Mouse (Mus musculus) heart, embryonic 12.5 days (tissue): ENCODE results near the gene Sars. TPM values are rescaled to one million over a fixed set of nuclear protein-coding genes. Genes with fewer than 3 reads are reported as not detected.
A peak's percentile ranks its signal among the peaks of the same experiment; 100 is the strongest.

Experiments used
- ATAC-seq: fragments of 200-750 bp; cut with Nextera tagmentation; 2 replicates; pipeline ENCODE4 v1.8.0; 2017; ENCODE audit warnings: moderate TSS enrichment, moderate library complexity; ENCODE audit not compliant: insufficient number of reproducible peaks, low FRiP score
- H3K27ac ChIP-seq: fragments of 300-500 bp; sonication (generic); 2 replicates; pipeline ENCODE4 v1.5.1; 2016; ENCODE audit warnings: mild to moderate bottlenecking, moderate library complexity; ENCODE audit not compliant: poor library complexity, severe bottlenecking
- H3K27me3 ChIP-seq: fragments of 300-500 bp; sonication (generic); replicated peaks from 2 replicates; pipeline ENCODE4 v1.6.1; 2016; ENCODE audit warnings: mild to moderate bottlenecking, moderate library complexity
- H3K36me3 ChIP-seq: fragments of 300-500 bp; sonication (generic); 2 replicates; pipeline ENCODE4 v1.6.1; 2016; ENCODE audit warnings: mild to moderate bottlenecking, moderate library complexity
- H3K4me1 ChIP-seq: fragments of 300-500 bp; sonication (generic); replicated peaks from 2 replicates; pipeline ENCODE4 v1.6.1; 2016; ENCODE audit warnings: mild to moderate bottlenecking
- H3K4me2 ChIP-seq: fragments of 300-500 bp; sonication (generic); 2 replicates; pipeline ENCODE4 v1.6.1; 2016; ENCODE audit warnings: mild to moderate bottlenecking, moderate library complexity
- H3K4me3 ChIP-seq: fragments of 300-500 bp; sonication (generic); 2 replicates; pipeline ENCODE4 v1.5.1; 2016; ENCODE audit warnings: mild to moderate bottlenecking
- H3K9ac ChIP-seq: fragments of 300-500 bp; sonication (generic); 2 replicates; pipeline ENCODE4 v1.6.1; 2016; ENCODE audit warnings: mild to moderate bottlenecking, moderate library complexity
- H3K9me3 ChIP-seq: fragments of 300-500 bp; sonication (generic); replicated peaks from 2 replicates; pipeline ENCODE4 v1.6.1; 2016; ENCODE audit warnings: mild to moderate bottlenecking, moderate library complexity
- WGBS: fragments of 180-500 bp; shearing (Covaris S2); methylation state at CpG from one replicate; pipeline ENCODE4 v1.1.7; 2016; 5-methylcytosine and 5-hydroxymethylcytosine counted together
- polyA plus RNA-seq: library from polyadenylated mRNA; unstranded; fragments of >200 nt; fragmentation: Nextera tagmentation; extraction: Ambion mirVana; gene quantifications from 2 replicates; pipeline ENCODE4 v1.2.1, GENCODE M21; 2016

Gene Sars
- polyA plus RNA-seq, 1 experiment from 2014 or later, result 95.8 TPM

DNA sequence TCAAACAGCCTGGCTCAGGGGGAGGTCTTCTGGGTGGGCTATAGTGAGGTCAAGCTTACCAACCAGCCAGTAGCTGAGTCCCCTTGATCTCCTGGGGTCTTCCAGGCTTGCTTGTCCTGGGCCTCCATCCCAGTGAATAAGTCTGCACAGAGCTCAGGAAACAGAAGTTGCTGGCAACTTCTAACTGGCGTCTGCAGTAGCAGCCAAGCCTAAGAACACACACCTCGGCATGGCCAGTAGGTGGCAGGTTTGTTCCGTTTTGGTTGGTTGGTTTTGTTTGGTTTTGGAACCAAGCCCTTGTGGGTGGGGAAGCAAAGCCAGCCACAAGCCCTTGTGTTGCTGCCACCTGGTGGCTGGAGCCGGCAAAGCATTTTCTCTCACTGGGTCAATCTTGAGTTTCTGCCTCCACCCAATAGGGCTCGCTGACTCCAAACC, 55.9 kb downstream of the Sars start:
- H3K27me3 ChIP-seq, result peaks cover 9% of the 10 kb centered on the region

DNA sequence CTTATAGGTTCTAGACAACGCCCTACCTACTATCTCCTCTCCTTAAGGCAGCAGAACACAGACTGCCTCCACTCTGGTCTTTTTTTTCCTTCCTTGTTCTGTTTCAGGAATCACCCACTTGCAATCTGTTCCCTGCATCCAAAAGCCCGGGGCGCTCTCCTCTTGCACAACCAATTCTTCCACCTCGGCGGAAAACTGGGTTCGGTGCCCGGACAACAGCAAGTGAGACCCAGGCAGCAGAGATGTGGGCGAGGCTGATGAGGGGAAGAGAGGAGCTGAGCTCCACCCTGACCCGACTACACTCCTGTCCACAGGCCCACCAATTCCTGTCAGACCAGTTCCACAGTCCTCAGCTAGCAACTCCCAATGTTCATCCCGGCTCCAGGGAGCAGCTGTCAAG, 58.8 kb downstream of the Sars start:
- peaks cover 42% of the 10 kb centered on the region for H3K4me1 ChIP-seq
- H3K36me3 ChIP-seq, result peaks cover 21% of the 10 kb centered on the region
- H3K4me3 ChIP-seq, result no peak overlapping the region
- no peak overlapping the region for H3K27ac ChIP-seq
- H3K4me2 ChIP-seq, result no peak overlapping the region
- H3K9ac ChIP-seq, result no peak overlapping the region
- H3K9me3 ChIP-seq, result no peaks in the 10 kb centered on the region
- ATAC-seq, result no peak
- WGBS, result 94% methylated on average over 10 of the region's 10 CpGs
- H3K27me3 ChIP-seq, result no peaks in the 10 kb centered on the region

More for the DNA sequence above, 55.9 kb downstream of the Sars start:
- Histone ChIP-seq H3K4me3 (no peak overlapping the region), H3K4me2 (peak overlapping the region; percentile 44), H3K4me1 (peaks cover 38% of the 10 kb centered on the region), H3K9me3 (no peaks in the 10 kb centered on the region), H3K9ac (no peak overlapping the region; the same call in 1 of the 2 replicates), H3K27ac (no peak overlapping the region; the same call in 1 of the 2 replicates), H3K36me3 (peaks cover 21% of the 10 kb centered on the region)
- ATAC-seq, result peak; percentile 78
- WGBS, result 0% methylated on average over 5 of the region's 5 CpGs

DNA sequence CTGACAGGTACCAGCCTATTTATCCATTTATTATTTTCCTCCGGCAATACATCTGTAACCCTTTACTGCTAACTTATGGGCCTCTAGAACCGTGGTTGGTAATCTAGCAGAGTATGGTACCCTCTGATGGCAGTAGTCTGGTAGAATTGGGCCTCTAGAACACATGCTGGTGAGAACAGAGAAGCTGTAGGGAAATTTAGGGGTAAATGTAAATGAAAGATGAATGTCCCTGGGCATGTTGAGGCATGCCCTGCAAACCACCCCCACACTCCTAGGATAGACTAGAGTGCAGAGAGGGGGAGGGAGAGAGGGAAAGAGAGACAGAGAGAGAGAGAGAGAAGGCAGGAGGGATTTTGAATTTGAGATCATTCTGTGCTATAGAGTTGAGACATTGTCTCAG, 60.6 kb downstream of the Sars start:
- H3K9ac ChIP-seq, result peak overlapping the region; percentile 59

DNA sequence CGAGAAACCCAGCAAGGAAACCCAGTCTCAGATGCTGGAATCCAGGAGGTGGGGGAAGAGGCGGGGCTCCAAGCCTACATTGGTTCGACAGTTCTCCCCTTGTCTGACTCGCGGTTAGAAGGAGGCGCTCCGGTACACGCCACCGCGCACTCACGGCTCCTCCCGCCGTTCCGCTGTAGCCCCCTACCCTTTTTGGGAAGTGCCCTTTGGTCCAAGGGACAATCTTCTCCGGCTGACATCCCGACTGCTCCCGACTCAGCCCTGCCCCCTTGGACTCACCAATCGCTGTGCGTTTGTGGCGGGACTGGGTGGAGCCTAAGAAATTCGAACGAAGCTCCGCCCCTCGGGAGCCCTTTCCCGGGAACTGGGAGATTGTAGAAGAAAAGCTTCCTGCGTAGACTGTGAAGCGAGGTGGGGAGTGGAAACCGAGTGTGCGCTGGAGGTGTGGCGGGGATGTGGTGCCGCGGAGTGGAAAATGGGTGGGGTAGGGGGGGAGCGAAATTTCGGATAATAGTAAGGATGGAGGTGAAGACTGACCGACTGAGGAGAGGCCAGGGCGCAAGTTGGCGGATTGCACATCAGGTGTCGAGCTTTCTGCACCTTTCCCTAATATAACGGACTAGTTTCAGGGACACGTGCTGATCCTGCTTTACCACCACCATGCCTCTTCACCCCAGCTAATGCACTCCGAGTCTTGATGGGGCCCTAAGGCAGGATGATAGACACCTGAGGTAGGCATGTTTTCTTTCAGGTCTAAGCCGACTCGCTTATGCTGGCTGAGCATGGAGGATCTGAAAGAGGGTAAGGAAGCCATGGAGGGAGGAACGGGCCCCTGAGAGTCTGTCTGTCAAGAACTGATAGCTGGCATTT, 61.3 kb downstream of the Sars start, which contains the start of gene Psrc1:
Psrc1 (plus strand) TSS at position 355 of the 870 bp plus-strand sequence.
- Histone ChIP-seq H3K27me3 (no peaks in the 10 kb centered on the region), H3K4me1 (peaks cover 45% of the 10 kb centered on the region), H3K9me3 (no peaks in the 10 kb centered on the region), H3K9ac (peak within 1 kb of the TSS; percentile 59), H3K4me2 (peak within 1 kb of the TSS; percentile 85), H3K4me3 (peak within 1 kb of the TSS; percentile 63), H3K27ac (peak within 1 kb of the TSS; percentile 40; the same call in 1 of the 2 replicates), H3K36me3 (peaks cover 21% of the 10 kb centered on the region)
- peak; percentile 92 for ATAC-seq
- 2% methylated on average over 44 of the region's 44 CpGs for WGBS

More for the DNA sequence above, 60.6 kb downstream of the Sars start:
- no peak overlapping the region for H3K27ac ChIP-seq
- WGBS, result 43% methylated on average over 2 of the region's 2 CpGs
- peak overlapping the region; percentile 85 for H3K4me2 ChIP-seq
- no peaks in the 10 kb centered on the region for H3K9me3 ChIP-seq
- peak overlapping the region; percentile 63 for H3K4me3 ChIP-seq
- H3K36me3 ChIP-seq, result peaks cover 21% of the 10 kb centered on the region
- H3K27me3 ChIP-seq, result no peaks in the 10 kb centered on the region
- ATAC-seq, result no peak
- peaks cover 45% of the 10 kb centered on the region for H3K4me1 ChIP-seq

DNA sequence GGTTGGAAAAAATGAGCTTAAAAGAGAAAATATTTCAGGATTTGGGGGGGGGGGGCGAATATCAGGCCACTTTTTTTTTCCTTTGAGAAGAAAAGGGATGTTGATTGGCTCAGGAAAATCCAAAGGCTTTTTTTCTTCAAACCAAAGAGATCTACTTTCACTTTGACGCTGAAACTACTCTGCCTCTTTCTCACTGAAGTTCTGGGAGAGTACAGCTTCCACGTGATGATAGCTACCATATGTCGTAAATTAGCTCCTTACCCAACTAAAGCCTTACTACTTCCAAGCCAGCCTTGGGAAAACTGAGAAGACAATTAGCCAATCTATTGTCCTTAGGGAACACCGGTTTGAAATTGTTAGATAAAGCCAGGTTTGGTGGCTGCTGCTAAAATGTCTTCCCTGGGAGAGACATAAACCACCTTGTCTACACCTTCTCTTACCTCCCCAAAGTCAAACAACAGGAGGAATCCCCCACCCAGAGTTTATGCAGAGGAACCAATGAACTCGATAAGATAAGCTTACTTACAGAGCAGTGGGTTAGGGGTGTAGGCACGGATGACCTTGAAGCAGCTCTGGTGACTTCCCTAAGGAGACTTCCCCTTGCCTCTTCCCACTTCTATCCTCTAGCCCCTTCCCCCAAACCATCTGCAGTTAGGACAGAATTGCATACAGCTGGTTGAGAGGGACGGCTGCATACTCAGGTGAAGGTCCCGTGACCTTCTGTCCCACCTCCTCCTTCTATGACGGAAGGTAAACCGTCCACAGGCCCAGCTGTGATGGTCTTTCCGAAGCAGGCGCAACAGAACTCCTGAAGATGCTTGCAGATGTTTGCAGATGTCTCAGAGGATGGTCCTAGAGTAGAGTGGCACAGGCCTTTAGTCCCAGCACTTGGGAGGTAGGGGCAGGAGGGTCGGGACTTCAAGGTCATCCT, 62.8 kb downstream of the Sars start:
- Histone ChIP-seq H3K4me1 (peaks cover 45% of the 10 kb centered on the region), H3K36me3 (peaks cover 16% of the 10 kb centered on the region), H3K4me3 (peak overlapping the region; percentile 63), H3K27me3 (no peaks in the 10 kb centered on the region), H3K4me2 (peak overlapping the region; percentile 85), H3K9me3 (no peaks in the 10 kb centered on the region), H3K27ac (peak overlapping the region; percentile 30; the same call in 1 of the 2 replicates), H3K9ac (no peak overlapping the region; the same call in 1 of the 2 replicates)
- WGBS, result 45% methylated on average over 14 of the region's 14 CpGs
- no peak for ATAC-seq

DNA sequence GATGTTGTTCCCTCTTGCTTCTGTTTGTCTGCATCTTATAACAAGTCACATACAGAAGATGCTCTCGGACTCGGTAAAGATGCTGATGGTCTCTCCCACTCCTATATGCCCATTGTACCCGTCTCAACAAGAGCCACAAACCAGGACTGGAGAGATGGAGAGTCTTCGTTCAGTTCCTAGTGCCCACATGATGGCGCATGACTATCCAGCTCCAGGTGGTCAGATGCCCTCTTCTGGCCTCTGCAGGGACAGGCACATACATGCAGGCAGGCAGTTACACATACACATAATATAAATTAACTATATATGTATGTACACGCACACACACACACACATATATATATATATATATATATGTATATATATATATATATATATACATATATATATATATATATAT, 64.3 kb downstream of the Sars start:
- peaks cover 45% of the 10 kb centered on the region for H3K4me1 ChIP-seq
- no peaks in the 10 kb centered on the region for H3K27me3 ChIP-seq
- ATAC-seq, result no peak
- WGBS, result 83% methylated on average over 6 of the region's 6 CpGs
- no peak overlapping the region for H3K4me2 ChIP-seq
- no peak overlapping the region for H3K27ac ChIP-seq
- peaks cover 3% of the 10 kb centered on the region; the same call in 1 of the 2 replicates for H3K36me3 ChIP-seq
- no peak overlapping the region for H3K4me3 ChIP-seq
- no peak overlapping the region for H3K9ac ChIP-seq
- H3K9me3 ChIP-seq, result no peaks in the 10 kb centered on the region

DNA sequence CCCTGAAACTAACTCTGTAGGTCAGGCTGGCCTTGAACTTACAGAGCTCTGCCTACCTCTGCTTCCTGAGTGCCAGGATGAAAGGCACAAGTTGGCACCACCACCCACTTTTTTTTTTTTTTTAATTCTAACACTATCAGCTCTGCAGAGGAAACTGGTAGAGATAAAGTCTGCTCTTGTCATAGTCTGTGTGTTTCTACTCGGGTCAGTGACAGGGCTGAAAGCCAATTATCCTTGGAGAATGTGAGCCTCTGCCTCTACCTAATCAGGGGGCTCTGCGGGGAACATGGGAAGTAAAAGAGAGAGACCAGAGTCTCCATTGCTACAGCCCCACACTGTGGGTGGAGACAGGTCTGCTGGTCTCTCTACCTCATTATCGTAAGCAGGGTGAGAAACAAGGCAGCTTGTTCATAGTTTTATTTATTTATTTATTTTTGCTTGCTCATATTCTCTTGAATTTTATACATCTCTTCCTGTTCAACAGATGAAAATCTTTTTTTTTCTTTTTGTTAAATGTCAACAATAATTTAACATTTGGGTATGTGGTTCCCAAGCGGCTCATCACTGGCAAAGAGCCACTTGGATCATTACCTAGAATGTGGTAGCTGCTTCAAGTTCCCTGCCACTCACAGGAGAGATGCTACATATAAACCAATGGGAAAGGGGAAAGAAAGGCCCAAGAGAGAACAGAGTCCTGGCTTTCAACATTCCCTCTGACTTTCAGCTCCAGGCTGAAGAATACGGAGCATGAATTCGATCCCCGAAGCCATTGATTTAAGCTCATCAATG, 65.9 kb downstream of the Sars start:
- peaks cover 34% of the 10 kb centered on the region for H3K4me1 ChIP-seq
- ATAC-seq, result no peak
- no peak overlapping the region for H3K9ac ChIP-seq
- no peak overlapping the region for H3K4me2 ChIP-seq
- H3K4me3 ChIP-seq, result no peak overlapping the region
- WGBS, result 57% methylated on average over 7 of the region's 7 CpGs
- no peaks in the 10 kb centered on the region for H3K36me3 ChIP-seq
- no peak overlapping the region for H3K27ac ChIP-seq
- no peaks in the 10 kb centered on the region for H3K27me3 ChIP-seq
- H3K9me3 ChIP-seq, result no peaks in the 10 kb centered on the region

Other genes starting within 250 kb of the Sars start
- 3.4 and 3.7 TPM in 2 replicates for gene Cyb561d1, start 244.0 kb downstream of the Sars start, polyA plus RNA-seq
- 8.9 and 9.1 TPM in 2 replicates for gene Atxn7l2, start 234.3 kb downstream of the Sars start, polyA plus RNA-seq
- 3.2 and 3.3 TPM in 2 replicates for gene Sypl2, start 218.6 kb downstream of the Sars start, polyA plus RNA-seq
- 193 and 194 TPM in 2 replicates for gene Psma5, start 188.3 kb downstream of the Sars start, polyA plus RNA-seq
- gene Sort1, start 161.1 kb downstream of the Sars start, polyA plus RNA-seq, result 31.9 and 32.4 TPM in 2 replicates
- gene Mybphl, start 80.3 kb downstream of the Sars start, polyA plus RNA-seq, result 35.1 and 39.8 TPM in 2 replicates
- 26.4 and 27.3 TPM in 2 replicates for gene Psrc1, start 61.4 kb downstream of the Sars start, polyA plus RNA-seq
- 2.3 and 3.6 TPM in 2 replicates for gene Celsr2, start 29.7 kb downstream of the Sars start, polyA plus RNA-seq
- not detected in 2 replicates for gene 1700013F07Rik, start 88.9 kb upstream of the Sars start, polyA plus RNA-seq
- 0.46 and 0.85 TPM in 2 replicates for gene 5330417C22Rik, start 91.3 kb upstream of the Sars start, polyA plus RNA-seq
- 33.8 and 34.8 TPM in 2 replicates for gene Tmem167b, start 117.3 kb upstream of the Sars start, polyA plus RNA-seq
- gene Taf13, start 126.5 kb upstream of the Sars start, polyA plus RNA-seq, result 28.9 and 33.1 TPM in 2 replicates
- 9.8 and 10.4 TPM in 2 replicates for gene Wdr47, start 146.1 kb upstream of the Sars start, polyA plus RNA-seq
- 46.0 and 46.7 TPM in 2 replicates for gene Clcc1, start 208.7 kb upstream of the Sars start, polyA plus RNA-seq